Mouse (Mus musculus): ENCODE data around the gene Unc93b1.

The Unc93b1 gene

DNA sequence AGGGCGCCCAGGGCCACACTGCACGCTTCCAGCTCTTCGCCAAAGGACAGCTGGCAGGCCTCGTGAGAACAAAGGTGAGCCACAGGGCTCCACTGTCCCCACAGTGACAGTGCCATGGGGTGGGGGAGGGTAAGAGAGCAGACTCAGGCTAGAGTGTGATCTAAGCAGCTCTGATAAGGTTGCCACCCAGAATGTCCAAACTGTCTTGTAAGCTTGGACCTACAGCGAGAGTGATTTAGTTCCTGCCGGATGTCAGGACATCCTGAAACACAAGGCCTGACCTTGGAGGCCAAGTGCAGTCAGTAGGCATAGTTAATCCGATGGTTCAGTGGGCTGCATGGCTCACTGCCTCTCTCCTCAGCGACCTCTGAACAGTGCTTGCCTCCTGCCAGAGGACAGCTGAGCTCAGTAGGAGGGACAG lies 50.3 kb downstream of the Unc93b1 start:
- DNase-seq (ENCODE audit: low spot score), result peak; percentile 47

DNA sequence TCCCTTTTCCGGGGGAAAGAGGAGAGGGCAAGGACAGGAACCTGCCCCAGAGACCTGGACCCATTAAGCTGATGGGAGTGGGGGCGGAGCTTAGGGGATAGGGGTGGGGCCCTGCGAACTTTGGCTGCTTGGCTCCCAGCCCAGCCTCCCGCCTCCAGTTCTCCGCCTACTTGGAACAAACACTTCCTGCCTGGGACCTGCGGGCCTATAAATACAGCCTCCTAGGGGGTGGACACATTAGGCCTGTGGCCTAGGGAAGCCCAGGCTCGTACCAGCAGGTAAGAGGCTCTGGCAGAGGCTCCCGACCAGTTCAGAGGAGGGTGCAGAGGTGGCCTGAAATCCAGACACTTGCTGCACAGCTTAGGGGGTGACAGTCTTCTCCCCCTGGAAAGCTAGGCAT lies 51.3 kb downstream of the Unc93b1 start, which contains the start of gene Acy3:
Acy3 (plus strand) TSS at position 237 of the 400 bp plus-strand sequence.
- peak; percentile 83 for DNase-seq (ENCODE audit: low spot score)

DNA sequence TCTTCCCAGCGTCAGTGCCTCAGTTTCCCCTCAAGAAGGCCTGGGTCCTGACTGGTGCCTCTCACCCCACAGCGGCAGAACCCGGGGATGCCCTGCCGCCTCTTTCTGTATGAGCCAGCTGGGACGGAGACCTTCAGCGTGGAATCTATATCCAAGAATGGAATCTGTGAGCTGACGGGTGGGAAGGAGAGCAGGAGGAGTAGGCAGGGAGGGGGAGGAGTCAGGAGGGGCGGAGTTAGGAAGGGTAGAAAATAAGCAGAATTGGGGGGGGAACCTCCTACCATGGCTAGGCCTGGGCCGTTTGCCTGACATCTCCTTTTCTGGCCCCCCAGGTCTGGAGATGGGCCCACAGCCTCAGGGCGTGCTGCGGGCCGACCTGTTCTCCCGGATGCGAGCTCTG lies 53.1 kb downstream of the Unc93b1 start:
- DNase-seq (ENCODE audit: low spot score), result no peak

DNA sequence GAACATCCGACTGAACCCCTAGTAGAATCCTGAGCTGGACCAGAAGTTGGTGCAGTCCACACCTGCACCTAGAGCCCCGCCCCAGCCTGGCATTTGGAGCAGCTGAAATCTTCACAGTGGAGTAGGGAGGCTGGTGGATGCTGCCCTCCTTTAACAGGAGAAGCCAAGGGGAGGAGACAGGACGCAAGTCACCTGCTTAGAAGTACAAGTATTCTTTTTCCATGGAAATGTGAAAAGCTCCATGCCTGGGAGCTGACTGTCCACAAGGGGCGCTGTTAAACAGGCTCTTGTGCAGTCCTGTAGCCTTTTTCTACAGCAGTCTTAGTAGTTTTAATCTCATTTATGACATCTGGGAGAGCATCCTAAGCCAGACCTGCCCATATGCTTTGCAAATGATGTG lies 53.8 kb downstream of the Unc93b1 start:
- DNase-seq (ENCODE audit: low spot score), result no peak

DNA sequence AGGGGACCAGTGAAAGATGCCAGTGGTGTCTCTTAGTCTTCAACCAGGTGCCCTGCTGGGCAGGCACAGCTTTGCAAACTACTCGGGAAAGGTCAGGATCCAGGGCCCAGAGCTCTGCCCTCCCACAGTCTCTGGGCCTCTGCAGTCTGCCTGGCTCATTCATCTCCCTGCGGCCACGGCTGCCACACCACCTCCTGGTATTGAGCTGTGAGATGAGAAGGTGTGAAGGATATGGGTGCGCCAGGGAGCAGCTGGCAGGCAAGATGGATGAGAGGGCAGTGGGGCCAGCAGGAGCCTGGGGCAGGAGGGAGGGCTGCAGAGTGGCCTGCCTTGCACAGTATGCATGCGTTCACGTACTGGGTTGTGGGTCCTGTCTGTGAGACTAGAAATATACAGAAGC lies 55.8 kb downstream of the Unc93b1 start:
- DNase-seq (ENCODE audit: low spot score), result no peak

DNA sequence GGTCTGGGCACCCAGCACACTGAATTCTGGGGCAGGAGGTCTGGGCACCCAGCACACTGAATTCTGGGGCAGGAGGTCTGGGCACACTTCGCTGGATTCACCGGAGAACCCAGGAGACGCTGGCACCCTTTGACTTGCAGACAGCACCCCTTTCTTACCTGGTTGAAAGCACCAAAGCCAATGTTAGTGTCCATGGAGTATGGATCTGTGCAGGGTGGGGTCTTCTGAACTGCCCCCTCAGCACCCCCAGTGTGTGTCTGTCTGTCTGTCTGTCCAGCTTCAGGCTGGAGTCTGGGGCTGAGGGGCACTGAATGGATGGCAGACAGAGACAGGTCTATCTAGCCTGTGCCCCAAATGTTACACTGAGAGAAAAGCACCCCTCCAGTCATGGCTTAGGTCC lies 56.6 kb downstream of the Unc93b1 start:
- DNase-seq (ENCODE audit: low spot score), result no peak

DNA sequence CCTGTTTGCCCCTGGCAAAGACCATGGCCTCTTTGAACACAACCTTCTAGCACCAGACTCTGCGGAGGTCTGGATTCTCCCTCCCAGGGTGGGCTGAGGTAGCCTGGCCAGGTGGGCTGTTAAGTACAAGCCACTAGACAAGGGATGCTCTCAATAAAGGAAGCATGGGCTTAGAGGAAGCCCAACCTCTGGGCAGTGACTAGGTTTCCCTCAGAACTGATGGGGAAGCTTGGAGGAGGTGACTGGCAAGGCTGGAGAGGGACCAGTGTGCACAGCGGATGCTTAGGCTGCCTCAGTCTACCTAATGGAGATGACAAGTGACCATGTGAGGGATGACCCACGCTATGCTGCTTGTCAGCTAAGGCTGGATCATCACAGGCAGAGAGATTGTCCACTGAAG lies 57.0 kb downstream of the Unc93b1 start:
- DNase-seq (ENCODE audit: low spot score), result no peak

DNA sequence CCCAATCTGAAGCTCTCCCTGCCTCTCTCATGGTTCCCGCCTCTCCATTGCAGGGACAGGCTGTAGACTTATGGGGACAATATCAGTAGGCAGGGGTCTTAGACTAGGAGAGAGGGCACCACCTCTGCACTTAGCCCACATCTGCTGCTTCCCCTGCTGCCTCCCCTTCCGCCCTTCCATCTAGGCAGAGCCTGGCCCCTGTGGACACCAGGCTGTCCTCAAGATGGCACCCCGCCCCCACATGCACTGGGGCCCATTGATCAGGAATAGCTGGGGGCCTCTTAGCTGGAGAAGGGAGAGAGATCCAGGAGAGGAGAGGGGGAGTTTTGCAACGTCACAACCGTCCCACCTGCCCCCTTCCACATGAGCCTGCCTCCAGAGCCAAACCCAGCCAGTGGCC lies 57.4 kb downstream of the Unc93b1 start, which contains the start of gene Tbx10:
Tbx10 (plus strand) TSS at position 337 of the 400 bp plus-strand sequence.
- DNase-seq (ENCODE audit: low spot score), result no peak

DNA sequence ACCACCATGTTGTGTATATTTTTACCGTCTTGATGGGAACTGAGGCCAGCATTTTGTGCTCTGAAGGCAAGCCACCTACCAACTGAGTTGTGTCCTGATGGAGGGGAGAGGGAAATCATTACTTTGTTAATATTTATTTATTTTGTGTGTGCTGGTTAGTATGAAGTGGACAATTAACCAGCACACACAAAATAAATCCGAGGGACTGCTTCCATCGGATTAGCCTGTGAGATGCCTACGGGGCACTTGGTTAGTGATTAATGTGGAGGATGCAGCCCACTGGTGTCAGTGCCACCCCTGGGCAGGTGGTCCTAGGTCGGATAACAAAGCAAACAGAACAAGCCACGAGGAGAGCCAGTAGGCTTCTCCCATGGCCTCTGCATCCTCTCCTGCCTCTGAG lies 59.9 kb downstream of the Unc93b1 start:
- DNase-seq (ENCODE audit: low spot score), result no peak

DNA sequence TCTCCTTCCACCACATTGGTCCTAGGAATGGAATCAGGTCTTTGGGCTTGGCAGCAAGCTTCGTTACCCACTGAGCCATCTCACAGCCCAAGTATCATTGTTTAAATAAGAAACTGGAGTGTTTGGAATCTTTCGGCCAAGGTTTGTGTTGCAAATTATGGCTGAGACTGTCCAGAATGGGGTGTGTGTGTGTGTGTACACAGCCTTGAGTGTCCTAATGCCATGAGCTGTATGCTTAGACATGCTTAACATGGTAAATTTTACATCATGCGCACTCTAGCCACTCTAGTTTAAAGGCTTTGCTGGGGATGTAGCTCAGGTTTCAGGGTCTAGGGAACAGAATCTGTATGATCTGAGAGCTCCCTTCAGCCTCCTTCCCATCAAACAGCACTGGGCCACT lies 60.5 kb downstream of the Unc93b1 start:
- no peak for DNase-seq (ENCODE audit: low spot score)

DNA sequence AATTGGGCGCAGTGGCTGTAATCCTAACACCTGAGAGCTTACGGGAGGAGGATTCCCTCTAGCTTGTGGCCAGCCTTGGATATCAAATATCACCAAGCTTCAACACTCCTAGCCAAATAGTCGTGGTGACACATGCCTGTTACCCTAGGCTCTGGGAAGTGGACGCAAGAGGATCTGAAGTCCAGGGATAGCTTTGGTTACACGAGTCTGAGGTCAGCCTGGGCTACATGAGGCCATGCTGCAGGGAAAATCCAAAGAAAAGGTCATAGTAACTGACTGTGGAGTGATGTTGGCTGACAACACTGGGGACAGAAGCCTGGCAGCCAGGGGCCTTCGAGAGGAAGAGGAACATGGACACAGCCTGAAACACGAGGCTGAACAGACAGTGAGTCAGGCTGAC lies 61.1 kb downstream of the Unc93b1 start:
- DNase-seq (ENCODE audit: low spot score), result no peak

DNA sequence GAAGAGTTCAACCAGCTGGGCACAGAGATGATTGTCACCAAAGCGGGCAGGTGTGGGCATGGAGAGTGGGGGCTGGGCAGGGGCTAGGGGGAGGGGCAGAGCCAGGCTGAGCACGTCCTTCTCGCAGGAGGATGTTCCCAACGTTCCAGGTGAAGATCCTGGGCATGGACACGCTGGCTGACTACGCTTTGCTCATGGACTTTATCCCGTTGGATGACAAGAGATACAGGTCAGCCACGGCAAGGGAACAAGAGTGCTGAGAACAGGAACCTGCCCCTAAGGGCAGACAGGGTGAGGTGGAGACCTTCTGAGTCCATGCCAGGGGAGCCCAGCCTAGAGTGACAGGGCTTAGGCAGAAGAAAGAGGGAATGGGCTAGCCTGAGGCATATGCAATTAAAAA lies 61.8 kb downstream of the Unc93b1 start:
- no peak for DNase-seq (ENCODE audit: low spot score)

DNA sequence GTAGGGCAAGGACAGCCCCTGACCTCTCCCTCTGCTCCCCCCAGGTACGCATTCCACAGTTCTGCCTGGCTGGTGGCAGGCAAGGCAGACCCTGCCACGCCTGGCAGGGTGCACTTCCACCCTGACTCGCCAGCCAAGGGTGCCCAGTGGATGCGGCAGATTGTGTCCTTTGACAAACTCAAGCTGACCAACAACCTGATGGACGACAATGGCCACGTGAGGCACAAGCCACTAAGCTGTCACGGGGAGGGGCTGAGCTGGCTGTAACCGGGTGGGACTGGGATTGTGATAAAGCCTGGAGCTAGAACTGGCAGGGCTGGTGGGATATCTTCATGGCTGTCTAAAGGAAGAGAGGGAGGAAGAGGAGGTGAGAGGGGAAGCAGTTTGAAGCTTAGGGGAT lies 62.2 kb downstream of the Unc93b1 start:
- DNase-seq (ENCODE audit: low spot score), result no peak

DNA sequence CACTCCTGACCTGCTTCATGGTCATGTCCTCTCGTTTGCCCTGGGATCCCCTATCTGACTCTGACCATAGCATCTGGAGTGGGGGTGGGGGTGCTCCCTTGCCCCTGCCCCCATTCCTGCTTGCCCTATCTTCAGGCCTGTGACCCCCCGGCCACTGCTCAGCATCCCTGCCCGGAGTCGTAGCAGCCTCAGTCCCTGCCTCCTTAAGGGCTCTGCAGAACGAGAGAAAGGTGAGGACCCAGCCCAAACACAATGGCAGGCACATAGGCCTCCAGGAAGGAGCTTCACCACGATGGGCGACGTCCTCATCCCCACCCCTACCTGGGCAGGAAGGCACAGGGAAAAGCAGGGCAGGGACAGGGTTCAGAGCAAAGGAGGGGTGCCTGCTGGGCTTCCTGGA lies 63.3 kb downstream of the Unc93b1 start:
- DNase-seq (ENCODE audit: low spot score), result no peak

Data from adipocyte (in vitro differentiated cells).